Mouse (Mus musculus): ENCODE results near the gene Rad52.

DNA sequence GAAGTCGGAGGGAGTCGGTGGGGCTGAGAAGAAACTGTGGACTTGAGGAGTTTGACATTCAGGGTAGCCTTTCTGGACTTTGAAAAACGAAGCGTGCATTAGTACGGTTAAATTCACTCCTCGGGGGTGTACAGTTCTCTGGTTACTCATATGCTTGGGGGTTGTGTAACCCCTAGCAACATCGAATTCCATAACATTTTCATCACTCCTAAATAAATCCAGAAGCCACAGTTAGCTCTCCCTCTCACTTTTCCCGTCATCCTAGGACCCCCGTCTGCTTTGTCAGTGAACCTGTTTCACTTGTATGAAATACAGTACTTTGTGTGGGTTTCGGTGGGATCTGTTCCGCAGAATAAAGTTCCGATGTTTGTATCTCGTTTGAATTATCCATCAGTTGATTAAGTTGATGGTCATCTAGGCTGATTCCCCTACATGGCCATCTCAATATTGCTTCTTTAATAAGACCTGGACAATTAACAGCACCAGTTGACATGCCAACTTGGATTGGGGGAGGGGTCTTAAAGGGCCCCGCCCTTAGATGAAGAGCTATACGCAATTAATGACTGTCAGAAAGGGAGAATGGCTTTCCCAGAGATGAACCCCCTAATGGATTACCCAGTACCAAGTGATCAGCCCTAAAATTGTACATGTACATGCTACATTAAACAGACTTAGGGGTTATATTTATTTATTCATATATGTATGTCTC is 737 bp downstream of the Rad52 start:
- no peak for TF ChIP-seq CTCF (IDR thresholded peaks at IDR 0.05; ENCODE audit: low read depth, low read length)
- TF ChIP-seq POLR2A (IDR thresholded peaks at IDR 0.05; ENCODE audit: insufficient read depth, low read length): no peak
- no peak for TF ChIP-seq EP300 (IDR thresholded peaks at IDR 0.05; ENCODE audit: insufficient read depth, low read depth, low read length)

Data from ES-Bruce4 (cell line).